Mouse (Mus musculus): ENCODE measurements around the gene Grtp1.
A peak's percentile ranks its signal among the peaks of the same experiment; 100 is the strongest.

- TF ChIP-seq CTCF (IDR thresholded peaks at IDR 0.05; ENCODE audit: control insufficient read depth, insufficient read depth, low read length) (peak; percentile 87), POLR2A (IDR thresholded peaks at IDR 0.05; ENCODE audit: borderline replicate concordance, control insufficient read depth, low read depth, low read length) (no peak)
Observed at GRCm38 (mm10) chr8:13213479-13214268, 13.3 kb upstream of the Grtp1 start.

Measured in bone marrow, adult 2 months (tissue).